Mouse (Mus musculus): ENCODE measurements around the gene Pkd2l1.
"Not testable (repeated sequence)": the region's sequence is repeated elsewhere in the genome, so short reads cannot be mapped to it uniquely, and the experiment has no call there.

Pkd2l1 gene

DNA sequence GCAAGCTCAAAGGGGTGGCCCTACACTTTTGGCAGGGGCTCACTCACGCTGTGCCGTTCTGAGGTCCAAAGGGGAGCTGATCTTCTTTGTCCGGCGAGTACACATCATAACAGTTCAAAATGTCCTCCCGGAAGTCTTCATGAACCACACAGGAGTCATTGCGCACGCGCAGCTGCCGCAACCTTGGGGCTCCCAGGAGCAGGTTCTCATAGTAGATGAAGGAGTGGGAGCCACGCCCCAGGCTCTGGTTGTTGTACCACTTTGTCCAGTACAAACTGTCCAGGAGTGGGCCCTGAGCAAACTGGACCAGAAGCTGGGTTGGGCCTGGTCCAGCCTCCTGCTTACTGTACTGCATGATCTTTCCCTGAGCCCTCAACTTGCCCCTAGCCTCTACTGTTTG lies 35.2 kb downstream of the Pkd2l1 start:
- DNase-seq (ENCODE audit: low spot score) = no peak

DNA sequence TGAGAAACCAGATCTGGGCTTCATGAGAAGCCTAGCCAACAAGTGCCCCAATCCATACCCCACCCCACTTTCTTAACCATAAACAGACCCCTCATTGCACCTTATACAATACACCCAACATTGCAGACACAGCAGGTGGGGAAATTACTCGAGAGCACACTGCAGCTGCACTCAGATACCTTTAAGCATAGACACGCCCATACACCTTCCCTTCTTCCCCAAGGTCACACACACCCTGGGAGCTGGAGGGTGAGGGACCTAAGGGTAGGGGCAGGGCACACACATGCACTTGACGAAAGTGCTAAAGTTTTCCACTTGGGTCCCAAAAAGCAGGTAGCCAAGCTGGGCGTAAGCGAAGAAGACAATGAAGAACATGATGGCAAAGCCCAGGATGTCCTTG lies 38.5 kb downstream of the Pkd2l1 start:
- no peak for DNase-seq (ENCODE audit: low spot score)

DNA sequence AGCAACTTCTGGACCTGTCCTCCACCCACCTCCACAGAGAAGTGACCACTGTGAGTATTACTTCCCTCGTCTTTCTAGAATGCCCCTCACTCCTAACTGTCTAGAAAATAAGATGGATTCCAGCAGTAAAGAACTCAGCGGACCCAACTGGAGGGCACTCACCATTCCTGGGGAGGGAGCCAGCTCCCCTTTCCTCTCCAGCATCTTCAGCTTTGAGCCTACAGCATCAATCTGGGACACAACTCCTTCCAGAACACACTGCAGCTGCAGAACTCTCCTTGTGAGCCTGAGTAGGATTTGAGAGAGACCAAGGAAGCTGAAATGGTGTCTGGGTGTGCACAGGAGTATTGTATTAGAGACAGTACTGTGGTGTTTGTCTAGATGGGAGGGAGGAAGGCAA lies 43.3 kb downstream of the Pkd2l1 start:
- DNase-seq (ENCODE audit: low spot score) = no peak

DNA sequence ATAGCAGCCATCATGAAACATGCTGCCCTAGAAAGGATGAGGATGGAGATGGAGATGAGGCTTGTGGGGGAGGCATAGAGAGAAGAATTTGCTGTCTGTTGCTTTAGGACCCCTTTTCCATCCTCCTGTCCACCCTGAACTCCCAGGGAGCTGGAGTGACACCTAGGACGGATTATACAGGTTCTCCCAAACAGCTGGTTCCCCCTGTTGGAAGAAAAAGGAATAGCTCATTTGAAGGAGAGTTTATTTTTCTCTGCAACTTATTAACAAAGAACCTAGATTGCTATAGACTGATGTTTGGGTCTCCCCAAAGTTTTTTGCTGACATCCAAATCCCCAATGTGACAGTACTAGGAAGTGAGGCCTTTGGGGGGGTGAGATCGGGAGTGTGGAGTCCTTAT lies 43.9 kb downstream of the Pkd2l1 start:
- no peak for DNase-seq (ENCODE audit: low spot score)

DNA sequence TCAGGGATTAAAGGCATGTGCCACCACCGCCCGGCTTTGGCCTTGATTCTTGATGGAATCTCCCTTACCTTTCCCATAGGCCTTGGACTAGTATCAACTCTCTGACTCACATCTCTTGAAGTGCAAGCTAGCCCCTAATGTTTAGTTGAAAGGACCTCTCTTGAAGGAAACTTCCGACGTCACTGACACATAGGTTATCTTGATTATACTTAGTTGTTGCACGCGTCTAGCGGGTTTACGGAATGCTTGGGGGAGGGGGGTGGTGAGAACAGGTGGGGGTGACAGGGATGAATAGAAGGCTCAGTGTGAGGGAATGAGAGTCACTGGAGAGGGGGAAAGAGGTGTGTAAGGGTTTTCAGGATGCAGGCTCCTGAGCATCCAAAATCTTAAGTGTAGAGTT lies 45.3 kb downstream of the Pkd2l1 start:
- no peak for DNase-seq (ENCODE audit: low spot score)

DNA sequence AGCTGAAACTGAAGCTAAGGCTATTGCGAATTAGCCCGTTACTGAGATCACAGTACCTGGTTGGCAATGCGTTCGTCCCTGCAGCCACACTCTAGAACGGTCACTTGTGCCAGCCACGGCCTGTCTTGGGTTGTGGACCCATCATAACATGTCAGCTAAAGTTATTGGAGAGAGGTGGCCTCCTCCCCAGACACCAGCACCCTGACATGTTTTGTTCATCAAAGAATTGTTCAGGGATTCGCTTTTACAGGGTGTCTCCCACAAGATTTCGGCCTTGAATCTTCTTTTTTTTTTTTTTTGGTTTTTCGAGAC lies 45.7 kb downstream of the Pkd2l1 start:
- DNase-seq (ENCODE audit: low spot score) = no peak

DNA sequence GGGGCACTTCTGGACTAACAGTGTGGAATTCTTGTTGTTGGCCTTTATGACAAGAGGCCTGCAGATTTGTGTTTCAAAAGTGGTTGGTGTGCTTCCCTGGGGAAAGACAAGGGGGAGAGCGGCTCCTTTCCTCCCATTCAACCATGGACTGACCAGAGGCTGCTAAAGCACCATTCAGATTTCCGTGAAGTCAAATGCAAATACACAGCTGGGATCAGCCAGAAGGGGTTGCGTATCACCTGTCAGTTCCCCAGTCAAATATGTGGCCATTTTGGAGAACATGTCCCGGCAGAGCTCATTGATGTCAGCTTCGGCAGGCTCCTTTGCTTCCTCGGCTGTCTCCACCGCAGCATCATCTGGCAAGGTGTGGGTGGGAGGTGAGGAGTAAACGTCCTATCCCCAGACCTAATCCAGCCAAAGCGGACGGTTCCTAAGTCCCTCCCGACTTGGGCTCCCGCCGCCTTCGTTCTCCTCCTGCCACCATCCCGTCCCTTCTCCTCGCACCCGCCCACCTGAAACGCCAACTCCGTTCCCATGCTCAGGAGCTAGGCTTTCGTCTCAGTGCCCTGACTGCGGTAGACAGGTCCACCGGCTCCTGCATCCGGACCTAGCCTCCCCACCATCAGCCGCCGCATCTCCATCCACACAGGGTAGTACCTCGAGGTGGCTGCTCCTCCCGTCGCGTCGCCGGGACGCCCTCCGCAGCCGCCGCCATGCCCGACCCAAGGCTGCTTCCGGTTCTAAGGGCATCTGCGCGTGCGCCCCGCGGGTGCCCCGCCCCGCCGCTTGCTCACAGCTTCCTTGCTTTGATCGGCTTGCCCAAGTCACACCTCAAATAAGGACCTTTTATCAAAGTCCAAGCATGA lies 46.3 kb downstream of the Pkd2l1 start, which contains the start of gene Bloc1s2:
Gene Bloc1s2 (minus strand): TSS at position 745 of the 866 bp plus-strand sequence.
- DNase-seq (ENCODE audit: low spot score) = peak; percentile 90

DNA sequence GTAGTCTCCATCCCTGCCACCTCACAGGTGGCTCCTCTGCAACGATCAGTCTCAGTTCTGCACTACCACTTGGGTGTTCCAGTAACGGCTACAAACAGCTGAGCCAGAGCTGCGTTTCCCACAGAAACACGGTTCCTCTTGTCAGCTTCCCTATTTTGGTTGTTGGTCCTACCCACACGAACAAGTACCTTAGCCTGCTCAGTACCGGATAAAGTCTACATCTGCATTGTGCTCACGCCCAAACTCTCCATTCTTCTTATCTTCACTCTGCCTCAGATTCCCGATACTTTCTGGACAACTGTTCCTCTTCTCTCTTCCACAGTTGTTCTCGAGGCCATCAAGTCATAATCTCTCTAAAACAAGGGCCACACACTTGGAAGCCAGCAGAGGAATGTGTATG lies 47.9 kb downstream of the Pkd2l1 start:
- DNase-seq (ENCODE audit: low spot score) = no peak

DNA sequence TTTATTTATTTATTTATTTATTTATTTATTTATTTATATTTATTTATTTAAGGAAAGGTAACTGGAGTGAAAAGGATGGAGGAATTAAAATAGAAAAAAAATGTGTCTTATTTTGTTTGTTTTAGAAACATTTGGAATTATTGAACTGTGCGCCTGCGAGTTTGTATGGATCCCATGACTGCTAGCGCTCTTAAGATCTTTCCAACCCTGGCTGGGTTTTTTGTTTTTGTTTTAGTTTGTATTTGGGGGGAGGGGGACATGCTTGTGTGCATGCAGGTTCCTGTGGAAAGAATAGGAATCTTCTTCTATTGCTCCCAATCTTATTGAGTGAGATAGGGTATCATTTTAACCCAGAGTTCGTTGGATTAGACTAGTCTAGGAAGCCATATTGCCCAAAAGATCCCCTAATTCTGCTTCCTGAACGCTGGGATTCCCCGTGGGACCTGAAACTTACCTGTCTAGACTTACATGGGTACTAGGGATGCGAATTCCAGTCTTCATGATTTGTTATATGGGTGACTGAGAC lies 56.2 kb downstream of the Pkd2l1 start:
- no peak for DNase-seq (ENCODE audit: low spot score)

DNA sequence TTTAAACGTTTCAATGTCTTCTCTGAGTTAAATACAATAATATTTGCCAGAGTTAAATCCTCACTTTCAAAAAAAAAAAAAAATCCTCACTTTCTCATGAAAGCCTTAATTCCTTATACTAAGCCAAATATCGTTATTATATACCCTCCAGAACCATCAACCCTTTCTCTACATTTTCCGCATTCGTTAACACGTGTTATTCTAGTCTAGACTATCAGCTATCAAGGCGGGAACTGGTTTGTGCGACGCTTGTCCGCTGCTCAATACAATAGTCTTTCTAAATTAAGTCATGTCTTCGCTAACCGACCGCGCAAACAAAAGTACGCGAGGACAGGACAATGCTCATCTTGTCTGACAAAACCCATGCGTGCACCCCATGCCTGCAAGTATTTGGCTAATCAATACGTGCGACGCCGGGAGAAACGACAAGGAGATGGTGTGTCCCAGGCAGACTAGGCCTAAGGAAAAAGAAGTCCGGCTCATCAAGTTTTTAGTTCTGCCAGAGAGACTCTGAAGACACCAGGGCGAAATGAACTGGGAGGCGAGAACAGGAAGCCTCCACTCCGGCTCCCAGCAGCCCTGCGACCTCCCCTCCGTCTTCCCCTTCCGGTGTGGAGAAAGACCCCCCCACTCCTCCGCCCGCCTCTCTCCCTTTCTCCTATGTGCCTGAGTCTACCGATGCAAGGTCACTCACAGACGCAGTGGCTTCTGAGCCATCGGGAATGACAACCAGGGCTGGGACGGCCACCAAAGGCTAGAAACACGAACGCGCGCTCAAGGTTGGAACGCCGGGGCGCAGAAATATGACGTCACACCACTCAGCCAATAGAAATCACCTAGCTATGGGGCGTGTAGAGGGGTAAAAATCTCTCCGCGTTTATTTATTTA lies 56.9 kb downstream of the Pkd2l1 start, which contains the start of gene Cwf19l1:
Gene Cwf19l1 (minus strand): TSS at position 805 of the 888 bp plus-strand sequence.
- DNase-seq (ENCODE audit: low spot score) = peak; percentile 86

DNA sequence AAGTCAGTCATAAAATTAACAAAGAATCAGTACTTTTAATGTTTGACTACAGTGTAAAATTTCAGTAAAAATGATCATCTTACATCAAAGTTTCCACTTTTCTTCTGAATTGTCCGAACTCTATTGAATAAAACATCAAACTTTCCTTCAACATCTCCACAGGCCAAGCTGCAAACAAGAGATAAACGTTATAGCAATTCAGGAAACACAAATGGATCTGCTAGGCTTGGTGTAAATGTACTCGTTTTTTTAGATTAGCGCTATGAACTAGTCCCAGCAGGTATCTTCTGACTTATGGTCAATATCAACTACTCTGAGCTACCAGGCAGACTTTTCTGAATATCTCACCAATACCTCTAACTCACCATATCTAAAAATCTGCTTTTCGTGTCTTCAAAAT lies 59.3 kb downstream of the Pkd2l1 start:
- DNase-seq (ENCODE audit: low spot score) = no peak

DNA sequence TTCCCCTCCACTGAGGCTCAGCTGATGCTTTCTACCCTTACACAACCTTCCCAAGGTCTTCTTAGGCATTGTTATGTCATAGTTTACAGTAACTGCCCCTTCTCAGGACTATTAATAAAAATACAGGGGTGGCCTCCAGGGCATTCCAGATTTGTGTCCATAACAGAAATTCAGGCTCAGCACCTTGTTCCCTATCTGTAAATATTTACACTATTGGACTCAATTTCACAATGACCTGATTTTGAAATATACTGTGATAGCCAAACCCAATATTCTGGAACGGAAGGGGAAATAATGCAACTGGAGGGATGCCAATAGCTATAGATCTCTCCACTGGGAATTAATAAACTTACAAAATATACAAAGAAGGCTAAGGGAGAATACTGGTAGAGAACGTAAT lies 63.7 kb downstream of the Pkd2l1 start:
- DNase-seq (ENCODE audit: low spot score) = no peak

DNA sequence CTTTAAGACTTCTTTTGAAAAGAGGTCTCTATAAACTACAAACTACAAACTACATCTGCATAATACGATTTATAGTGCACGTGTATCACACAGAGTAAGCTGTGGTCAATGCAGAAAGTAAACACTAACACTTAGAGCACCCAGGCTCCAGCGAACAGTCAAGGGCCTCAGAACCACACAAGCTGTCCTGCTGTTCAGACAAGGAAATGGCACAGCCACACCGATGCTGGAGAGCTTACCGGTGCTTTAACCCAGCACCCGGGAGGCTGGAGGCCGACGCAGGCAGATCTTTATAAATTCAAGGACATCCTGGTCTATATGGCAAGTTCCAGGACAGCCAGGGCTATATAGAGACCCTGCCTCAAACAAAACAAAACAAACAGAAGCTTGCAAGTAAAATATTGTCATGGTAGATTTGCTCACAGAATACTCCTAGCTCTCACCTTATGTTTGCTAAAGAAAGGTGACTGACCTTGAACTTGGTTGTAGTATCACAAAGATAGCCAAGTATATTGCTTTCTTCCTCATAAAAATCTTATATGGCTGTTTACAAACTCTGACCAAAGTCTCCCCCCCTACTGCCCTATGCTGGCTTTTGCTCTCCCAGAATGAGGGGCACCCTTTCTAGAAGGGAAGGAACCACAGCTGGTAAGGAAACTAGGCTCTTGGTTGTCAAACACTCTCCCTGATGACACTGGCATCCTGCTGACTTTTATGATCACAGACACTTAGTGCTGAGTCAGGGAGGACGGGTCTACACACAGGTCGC lies 64.3 kb downstream of the Pkd2l1 start:
- DNase-seq (ENCODE audit: low spot score) = no peak

DNA sequence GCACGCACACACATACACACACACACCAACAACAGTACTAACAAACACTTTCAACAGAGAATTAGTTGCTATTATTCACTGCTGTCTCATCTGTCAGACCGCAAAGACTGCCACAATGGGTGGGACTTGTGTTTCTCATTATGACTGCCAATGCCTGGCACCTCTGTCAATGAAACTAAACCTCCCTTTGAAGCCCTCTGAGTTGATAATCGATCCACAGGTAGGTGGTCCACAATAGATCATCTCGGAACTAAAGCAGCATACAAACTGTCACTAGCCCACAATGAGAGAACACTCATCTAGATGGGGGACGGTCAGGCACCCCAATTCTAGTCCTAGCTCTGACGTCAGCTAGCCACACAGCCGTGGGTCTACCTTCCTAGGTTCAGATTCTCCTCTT lies 71.1 kb downstream of the Pkd2l1 start:
- no peak for DNase-seq (ENCODE audit: low spot score)

DNA sequence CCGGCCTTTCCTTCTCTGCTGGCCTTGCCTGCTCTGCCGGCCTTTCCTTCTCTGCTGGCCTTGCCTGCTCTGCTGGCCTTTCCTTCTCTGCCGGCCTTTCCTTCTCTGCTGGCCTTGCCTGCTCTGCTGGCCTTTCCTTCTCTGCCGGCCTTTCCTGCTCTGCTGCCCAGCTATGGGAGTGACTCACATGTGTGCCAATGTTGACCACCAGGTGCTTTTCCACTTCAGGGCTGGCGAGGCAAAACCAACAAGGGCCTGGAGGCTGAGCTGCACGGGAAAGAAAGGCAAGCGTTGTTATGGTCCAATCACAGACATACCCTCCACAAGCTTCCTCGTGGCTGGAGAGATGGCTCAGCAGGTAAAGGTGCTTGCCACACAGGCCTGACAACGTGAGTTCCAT lies 71.6 kb downstream of the Pkd2l1 start:
- not testable (repeated sequence) for DNase-seq (ENCODE audit: low spot score)

DNA sequence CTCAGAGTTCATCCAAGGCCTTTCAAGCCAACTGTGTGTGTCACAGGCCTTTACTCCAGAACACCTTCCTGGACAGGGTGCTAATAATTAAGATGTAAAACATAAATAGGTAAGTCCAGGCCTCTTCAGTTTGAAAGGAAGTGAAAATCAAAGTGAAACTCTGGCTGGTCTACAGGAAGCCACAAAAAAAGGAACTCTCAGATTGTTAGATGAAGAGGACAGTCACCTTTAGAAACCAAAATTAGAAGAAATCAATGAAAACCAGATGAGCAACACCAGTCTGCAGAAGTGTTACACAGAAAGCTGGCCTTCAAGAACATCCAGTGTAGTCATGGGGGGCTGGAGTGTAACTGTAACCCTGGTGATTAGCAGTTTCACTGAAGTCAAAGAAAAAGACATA lies 74.4 kb downstream of the Pkd2l1 start:
- no peak for DNase-seq (ENCODE audit: low spot score)

DNA sequence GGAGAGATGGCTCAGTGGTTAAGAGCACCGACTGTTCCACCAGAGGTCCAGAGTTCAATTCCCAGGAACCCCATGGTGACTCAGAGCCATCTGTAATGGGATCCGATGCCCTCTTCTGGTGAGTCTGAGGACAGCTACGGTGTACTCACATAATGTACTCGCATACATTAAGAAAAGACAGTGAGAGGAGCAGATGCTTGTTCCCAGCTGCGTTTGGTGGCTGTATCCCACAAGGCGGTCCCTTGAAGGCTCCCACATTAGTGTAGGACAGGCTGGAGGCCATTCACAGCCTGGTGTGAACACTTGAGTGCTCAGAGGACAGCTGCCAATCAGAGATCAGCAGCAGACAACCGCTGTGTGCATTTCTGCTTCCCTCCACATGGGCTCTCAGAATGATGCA lies 80.5 kb downstream of the Pkd2l1 start:
- DNase-seq (ENCODE audit: low spot score) = no peak

DNA sequence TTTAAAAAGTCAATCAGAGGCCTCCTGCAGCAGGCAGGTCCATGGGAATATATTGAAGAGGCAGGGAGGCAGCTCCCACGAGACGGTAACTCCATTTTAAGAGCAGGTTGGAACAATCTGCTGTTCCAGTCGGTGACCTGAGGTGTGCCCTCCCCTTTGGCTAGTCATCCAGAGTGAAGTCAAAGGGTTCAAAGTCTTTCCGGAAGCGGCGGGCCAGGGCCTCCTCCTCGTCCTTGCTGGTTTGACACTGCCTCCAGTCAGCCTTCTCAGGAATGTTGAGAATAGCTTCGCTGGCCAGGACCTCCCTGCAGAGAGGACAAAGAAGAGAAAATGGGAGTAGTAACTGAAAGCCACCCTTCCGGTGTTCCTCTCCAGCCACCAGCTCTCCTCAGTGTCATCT lies 81.9 kb downstream of the Pkd2l1 start:
- DNase-seq (ENCODE audit: low spot score) = no peak

DNA sequence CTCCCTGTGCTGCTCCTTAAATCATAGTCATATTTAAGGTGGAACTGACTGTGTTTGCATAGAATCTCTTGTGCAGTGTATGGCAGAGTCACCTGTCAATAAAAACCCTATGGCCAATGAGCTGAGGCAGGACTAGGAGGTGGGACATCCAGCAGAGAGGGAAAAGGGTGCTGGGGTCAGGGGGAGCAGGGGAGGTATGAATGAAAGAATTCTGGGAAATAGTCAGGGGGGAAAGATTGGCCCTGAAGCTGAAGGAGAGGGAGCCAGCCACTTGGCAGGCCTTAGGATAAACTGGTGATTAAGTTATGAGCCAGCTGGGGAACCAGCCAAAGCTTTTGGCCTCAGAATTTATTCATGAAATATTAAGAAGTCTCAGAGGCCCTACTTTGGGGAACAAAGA lies 83.2 kb downstream of the Pkd2l1 start:
- DNase-seq (ENCODE audit: low spot score) = no peak

DNA sequence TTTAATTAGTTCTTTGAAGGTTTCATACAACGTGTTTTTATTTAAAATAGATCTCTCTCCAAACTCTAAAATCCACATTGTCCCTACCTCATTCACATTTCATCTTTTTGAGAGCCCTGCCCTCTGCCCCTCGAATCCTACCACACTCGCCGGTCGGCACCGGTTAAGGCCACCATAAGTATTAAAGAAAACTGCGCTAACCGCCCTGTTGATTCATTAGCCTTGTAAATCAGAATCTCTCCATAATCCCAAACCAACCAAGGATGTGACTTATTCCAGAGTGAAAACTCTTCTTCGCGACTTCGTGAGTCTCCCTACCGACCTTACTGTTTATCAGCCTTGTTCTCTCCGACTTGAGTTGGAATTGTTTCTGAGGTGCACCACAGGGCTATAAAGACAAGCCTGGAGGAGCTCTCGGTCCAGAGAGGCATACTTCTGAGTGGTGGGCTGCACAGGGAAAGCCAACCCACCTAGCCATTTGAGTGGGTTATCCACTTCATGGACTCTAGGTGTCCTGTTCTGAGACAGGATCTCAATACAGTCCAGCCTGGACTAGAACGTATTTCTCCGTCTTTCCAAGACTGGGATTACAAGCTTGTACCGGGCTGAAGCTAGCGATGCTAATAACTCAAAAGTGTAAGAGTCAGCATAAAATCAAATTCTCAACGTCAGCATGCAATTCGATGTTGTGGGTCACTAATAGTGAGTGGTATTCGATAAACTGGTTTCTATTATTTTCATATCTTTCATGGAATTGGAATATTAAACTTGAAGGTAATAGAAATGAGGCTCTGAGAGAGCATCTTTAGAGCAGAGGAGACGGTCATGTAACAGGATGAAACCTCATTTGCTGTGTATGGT lies 84.4 kb downstream of the Pkd2l1 start:
- DNase-seq (ENCODE audit: low spot score) = no peak
